Mouse (Mus musculus) brain, embryonic 14.5 days (tissue): ENCODE results near the gene Nid1.

Source experiments
- CTCF ChIP-seq: fragments of 200-500 bp; IDR thresholded peaks from 2 replicates; pipeline ENCODE4 v1.5.1; 2012; ENCODE audit warnings: inconsistent platforms, mild to moderate bottlenecking, moderate library complexity, borderline replicate concordance; ENCODE audit not compliant: insufficient read depth, insufficient read length; ENCODE audit errors: extremely low read depth
- POLR2A ChIP-seq: fragments of 200-500 bp; IDR thresholded peaks from 2 replicates; pipeline ENCODE4 v1.6.1; 2012; ENCODE audit warnings: mild to moderate bottlenecking, inconsistent platforms, borderline replicate concordance; ENCODE audit not compliant: poor library complexity, insufficient read depth, insufficient read length, severe bottlenecking; ENCODE audit errors: extremely low read depth

GRCm38 (mm10) chr13:13546792-13547191 is 109.4 kb downstream of the Nid1 start:
- no peak for TF ChIP-seq CTCF
- no peak for TF ChIP-seq POLR2A
